Mouse (Mus musculus) fat pad, adult 2 months (tissue): Measurements from ENCODE around the gene Gpr35.

Source experiments
- DNase-seq: peaks from one replicate; pipeline ENCODE4 v3.0.0-alpha.2; 2011; ENCODE audit warnings: low read depth, low spot score; ENCODE audit errors: extremely low read depth

Gpr35 gene

DNA sequence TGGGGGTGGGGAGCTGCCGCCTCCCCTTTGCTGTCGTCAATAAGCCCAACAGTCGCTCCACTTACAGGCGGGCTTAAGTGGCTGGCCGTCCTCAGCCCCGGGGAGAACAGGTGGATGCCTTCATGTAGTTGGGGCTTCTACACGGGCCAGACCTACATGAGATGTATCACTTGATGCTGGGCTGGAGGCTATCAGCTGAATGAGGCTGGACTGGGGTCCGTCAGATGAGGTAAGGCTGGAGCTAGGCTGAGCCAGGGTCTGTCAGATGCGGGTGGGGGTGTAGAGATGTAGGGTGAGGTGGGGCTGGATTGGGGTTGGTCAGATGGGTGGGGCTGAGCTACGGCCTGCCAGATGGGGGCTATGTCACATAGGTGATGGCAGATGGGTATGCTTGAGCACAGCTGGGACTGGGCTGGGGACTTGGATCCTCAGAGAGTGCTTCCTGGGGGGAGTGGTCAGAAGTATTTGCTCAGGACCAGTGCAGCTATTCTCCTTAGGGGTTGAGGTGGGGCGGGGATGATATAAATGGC lies 28.5 kb downstream of the Gpr35 start:
- no peak for DNase-seq

DNA sequence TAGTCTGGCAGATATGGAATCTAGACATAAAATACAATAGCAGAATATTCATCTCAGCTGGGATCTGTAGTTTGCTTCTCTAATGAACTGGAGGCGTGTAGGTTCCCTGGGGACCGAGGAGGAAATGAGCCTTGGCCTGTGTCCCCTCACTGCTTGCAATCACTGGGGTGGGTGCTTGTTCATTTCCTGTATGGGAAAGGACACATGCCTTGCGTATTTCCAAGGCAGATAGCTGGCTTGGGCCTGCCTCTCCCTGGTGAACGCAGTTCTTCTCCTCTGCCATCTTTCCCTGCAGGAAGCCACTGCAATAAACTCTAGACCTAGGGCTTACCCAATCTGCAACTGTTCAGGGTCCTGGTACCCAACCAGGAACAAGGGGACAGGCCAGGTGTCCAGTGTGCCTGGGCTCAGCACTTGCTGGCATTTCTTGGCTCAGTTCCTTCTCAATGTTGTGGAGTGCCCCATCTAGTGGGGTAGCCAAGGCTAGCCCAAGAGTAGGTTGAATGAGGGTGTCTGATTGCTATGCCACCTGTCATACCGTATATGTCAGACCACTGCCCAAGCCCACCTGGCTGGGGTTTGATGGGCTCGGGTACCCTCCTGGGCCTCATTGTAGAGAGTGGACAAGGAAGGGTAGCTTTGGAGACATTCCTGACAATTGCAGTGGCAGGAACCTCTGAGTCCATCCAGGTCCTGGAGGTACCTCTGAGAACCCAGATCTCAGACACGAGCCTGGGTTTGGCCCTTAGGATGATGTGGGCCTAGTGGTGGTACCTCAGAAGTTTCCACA lies 30.6 kb downstream of the Gpr35 start:
- no peak for DNase-seq

DNA sequence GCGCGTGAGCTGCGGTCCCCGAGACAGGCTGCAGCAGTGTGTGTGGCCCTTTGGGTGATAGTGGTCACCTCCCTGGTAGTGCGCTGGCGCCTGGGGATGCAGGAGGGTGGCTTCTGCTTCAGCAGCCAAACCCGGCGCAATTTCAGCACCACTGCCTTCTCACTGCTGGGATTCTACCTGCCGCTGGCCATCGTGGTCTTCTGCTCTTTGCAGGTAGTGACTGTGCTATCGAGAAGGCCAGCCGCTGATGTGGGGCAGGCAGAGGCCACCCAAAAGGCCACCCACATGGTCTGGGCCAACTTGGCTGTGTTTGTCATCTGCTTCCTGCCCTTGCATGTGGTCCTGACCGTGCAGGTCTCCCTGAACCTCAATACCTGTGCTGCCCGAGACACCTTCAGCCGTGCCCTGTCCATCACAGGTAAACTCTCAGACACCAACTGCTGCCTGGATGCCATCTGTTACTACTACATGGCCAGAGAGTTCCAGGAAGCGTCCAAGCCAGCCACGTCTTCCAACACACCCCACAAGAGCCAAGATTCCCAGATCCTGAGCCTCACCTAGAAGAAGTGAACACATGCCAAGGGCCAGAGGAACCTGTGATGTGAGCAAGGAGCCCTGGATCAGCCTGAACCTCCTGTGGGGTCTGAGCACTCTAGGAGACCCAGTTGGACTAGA lies 32.4 kb downstream of the Gpr35 start:
- no peak for DNase-seq

DNA sequence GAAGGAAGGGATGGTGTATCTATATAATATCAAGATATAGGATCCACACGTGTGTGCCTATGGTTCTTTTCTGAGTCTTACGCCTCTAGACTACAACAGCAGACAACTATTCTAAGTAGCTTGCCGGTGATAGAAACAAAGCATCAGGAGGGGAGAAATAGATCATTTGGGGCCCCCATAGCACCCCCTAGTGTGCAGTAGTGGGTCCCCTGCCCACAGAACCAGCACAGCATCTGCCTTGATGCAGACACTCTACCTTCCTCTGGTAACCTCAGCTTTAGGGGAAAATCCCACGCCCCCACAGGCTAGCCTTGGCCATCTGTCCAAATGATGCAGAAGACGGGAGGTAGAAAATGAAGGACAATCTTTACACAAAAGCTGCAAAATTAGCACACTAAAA lies 34.3 kb downstream of the Gpr35 start:
- DNase-seq, result no peak

DNA sequence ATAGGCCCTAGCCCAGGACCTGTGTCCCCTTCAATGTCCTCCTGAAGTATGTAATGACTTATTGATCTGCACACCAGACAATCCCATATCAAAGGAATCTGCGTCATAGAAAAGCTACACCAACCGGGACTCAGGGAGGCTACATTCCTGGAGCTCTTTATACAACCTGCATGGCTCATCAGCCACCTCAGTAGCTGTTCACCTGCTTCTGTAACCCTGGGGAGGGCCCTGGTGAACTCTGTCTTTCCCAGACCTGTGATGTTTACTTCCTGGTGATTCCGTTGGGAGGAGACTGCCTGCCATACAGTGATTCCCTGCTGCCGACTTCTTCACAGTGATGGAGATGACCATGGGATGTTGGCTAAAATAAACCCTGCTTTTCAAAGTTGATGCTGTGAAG lies 38.2 kb downstream of the Gpr35 start:
- no peak for DNase-seq

DNA sequence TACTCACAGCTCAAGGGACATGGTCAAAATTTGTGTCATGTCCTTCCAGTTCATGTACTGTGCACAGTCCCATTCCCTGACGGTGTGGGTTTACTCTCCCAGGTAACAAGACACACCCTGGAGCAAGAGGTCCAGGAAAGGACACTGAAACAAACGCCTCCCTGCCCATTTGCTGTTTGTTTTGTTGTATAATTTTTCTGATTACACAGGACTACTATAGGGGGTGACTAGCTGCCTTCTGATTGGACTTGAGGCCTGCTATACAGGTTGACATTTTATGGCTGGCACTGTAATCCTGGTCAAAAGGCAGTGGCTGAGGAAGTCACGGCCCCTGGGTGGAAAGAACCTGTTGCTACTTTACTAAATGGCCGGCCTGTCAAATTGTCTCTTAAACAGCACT lies 39.2 kb downstream of the Gpr35 start:
- no peak for DNase-seq

DNA sequence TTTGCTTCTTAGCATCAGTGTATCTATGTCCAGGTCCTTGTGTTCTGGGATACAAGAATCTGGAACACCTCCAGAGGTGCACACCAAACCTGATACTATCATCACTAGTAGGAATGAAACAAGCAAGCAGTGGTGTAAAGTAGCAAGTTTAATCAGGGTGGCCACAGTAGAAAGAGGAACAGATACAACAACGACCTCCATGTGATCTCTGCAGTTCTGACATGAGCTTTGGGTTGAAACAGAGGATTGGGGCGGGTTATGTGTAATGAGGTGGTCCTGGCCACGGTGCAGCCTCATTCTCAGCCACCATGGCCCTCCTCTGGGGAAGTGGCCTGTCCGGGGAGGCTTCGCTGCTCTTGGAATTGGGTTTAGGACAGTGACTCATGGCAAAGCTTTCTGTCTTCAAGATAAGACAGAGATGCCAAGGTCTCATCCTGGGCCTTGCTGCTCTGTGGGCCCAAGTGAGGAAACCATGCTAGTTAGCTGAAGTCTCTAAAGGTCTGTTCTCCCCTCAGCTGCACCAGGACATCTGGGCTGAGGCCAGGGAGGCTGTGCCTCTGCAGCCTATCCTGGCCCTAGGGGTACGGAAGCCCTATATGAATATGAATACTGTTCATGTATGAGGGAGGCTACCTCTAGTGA lies 41.7 kb downstream of the Gpr35 start:
- DNase-seq, result no peak

DNA sequence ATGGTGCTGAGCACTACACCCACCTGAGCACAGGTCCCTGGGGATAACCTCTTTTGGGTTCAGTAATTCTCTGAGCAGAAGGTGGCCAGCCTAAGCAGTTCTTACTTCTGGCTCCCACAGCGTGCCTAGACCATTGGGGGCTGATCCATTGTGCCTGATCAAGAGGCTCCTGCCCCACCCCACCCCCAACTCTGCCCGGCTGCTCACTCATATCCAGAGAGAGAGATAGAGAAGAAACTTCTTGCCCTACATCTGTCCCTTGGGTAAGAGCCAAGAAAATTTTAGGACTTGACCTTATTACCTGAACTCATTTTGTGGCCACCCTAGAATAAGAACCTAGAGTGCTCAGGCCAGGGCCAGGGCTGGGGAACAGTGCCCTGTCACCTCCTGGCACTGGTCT lies 42.2 kb downstream of the Gpr35 start:
- no peak for DNase-seq

DNA sequence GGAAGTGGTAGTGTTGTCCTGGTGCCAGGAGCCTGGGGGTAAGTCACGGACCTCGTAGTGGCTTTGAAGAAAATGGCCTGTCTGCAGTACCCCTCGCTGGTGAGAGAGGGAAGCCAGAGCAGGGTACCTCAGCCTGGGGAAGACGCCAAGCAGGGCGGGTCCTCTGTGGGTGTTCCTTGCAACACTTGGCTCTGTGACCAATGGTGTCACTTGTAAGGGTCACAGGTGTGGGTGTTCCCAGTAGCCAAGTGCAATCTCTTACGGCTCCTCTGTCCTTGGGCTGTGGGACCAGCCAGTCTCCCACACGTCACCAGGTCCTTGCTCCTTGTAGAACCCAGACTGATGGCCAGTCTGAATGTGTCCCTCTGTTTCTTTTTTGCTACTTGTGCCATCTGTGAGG lies 55.4 kb downstream of the Gpr35 start, which contains the start of gene Aqp12:
Aqp12 (plus strand) TSS at position 274 of the 400 bp plus-strand sequence.
- DNase-seq, result no peak

DNA sequence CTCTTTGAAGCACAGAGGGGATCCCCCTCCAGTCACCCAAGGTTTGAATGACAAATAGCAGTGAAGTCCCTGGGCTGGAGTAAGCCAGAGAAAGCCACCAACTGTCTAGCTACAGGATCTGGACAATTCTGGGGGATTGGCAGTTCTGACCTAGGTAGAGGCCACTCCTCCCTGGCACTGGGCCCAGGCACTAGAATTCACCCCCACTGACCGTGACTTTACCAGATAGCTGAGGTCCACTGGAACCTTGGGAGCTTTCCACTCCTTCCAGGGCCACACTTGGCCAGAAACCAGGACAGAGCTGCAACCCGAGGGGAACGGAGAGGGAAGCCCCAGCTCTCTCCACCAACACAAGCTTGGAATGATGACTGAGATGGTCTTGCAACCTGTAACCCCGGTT lies 58.5 kb downstream of the Gpr35 start:
- no peak for DNase-seq

DNA sequence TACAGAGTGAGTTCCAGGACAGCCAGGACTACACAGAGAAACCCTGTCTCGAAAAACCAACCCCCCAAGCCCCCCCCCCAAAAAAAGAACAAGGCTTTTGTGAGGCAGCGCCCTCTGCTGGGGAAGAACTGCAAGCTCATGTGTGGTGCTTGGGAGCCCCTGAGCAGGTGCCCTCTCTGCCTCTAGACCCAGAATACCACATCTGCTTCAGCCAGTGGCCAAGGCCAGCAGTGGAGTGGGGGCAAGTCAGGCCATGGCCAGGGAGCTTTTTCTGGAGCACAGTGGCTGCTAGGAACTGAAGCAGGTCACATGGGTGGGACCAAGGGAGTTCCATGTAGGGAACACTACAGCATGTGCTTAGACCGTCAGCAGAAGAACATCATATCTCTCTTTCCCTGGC lies 60.1 kb downstream of the Gpr35 start:
- no peak for DNase-seq

DNA sequence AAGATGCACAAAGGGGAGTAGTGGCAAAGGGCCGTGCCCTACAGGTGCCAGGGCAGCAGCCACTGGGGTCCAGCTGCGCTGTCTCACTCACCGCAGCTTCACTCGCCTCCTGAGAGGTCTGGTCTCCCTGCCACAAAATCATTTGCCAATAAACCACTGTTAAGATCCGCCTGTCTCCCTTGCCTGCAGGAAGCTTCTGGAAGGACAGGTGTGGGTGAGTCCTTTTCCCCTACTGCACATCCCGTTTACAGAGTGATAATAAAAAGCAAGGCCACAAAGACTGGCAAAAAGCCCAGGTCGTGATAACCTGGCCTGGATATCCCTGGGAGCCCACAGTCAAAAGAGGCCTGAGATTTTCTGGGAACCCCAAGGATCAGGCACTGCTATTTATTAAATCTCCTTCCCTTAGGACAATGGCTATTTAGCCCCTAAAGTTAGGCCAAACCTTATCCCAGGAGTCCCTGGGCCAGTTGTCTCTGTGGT lies 61.5 kb downstream of the Gpr35 start:
- no peak for DNase-seq

DNA sequence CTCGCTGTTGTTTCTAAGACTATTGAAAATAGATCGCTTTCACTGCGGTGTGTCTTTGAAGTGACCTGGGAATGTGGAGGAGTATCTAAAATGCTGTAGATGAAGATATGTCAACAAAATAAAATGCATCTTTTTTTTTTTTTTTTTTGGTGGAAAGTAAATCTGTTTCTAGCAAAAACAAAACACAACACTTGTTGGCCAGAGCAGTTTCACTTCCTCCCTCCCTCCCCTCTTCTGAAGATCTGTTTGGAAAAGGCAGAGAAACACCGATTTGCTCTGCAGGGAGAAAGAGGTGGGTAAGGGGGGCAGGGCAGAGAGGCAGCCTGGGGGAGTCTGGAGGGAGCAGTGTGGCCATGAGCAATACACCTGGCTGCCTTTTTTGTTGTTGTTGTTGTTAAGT lies 62.7 kb downstream of the Gpr35 start:
- no peak for DNase-seq

DNA sequence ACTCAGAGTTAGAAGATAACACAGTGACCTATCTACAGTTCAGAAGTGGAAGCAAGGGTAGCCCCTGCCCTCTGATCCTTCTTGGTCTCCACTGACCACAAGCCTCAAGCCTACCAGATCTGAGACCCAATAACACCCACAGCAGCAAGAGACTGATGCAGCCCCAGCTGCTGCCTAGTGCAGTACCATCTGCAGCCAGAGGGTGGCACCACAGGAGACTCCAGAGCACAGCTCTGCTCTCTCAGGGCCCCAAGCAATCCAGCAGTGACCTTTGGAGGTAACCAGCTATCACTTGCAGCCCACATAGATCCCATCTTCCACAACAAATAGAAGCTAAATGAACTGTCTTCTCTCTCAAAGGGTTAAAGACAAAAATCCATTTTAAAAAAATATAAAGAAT lies 63.8 kb downstream of the Gpr35 start:
- DNase-seq, result no peak

DNA sequence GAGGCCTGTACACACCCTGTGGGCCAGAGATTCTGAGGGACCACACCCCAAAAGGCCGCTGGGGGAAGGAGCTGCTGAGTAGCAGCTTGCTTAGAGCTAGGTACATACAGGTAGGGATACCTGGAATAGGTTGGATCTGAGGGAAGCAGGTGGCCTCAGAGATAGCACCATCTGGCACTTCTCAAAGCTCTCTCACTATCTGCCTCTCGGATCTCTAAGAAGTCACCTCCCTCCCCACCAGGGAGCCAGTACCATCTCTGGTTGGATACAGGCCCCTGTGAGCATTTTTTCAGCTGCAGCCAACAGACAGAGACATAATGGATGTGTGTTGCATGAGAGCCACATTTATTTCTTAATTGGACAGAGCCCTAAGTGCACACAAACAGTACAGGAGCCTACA lies 64.5 kb downstream of the Gpr35 start:
- no peak for DNase-seq

DNA sequence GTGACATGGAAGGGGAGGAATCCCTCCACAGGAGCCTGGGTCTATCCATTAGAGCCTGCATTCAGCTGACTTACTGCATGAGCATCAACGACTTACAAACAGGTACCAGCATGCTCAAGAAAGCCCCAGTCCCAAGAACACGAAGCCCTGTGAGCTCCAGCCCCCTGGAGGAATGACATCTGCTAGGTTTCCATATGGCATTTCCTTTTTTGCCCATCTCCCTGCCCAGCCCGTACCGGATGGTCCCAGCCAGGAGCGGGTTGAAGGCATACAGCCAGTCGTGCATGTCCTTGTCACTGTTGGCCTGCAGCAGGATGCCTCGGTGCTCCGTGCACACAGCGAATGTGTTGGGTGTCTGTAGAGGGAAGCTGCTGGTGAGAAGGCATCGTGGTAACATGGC lies 68.1 kb downstream of the Gpr35 start:
- DNase-seq, result no peak

DNA sequence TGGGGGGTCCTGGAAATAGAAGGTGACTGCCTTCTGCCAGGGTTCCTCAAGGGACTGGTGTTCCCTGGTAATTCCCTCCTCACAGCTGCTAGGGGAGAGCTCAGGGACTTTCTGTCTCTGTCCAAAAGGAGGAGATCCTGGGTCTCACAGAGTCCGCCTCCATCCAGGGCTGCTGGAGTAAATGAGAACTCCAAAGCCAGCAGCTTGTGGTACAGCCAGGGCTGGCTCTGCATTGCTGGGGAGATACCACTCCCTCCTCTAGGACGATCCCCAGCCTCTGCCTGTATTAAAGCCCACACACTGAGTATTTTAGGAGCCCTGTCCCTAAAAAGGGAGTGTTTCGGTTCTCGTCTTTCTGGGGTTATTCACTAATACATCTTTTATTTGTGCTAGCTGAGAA lies 69.9 kb downstream of the Gpr35 start:
- DNase-seq, result no peak

DNA sequence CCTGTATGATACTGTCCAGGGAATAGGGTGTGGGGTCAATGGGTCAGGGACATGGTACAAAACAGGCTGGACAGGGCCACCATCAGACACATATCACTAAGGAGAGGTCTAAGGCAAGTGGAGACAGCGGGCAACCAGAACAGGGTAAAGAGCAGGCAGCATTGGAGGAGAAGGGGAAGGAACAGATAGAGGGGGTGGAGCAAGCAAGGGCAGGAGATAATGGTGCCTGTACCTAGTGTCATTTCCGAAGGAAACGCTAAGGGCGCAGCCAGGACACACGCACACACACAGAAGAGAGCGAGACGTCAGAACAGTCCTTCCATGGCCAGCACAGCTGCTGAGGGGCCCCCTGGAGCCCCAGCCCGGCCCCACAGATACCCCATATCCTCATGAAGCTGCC lies 75.9 kb downstream of the Gpr35 start:
- DNase-seq, result no peak

DNA sequence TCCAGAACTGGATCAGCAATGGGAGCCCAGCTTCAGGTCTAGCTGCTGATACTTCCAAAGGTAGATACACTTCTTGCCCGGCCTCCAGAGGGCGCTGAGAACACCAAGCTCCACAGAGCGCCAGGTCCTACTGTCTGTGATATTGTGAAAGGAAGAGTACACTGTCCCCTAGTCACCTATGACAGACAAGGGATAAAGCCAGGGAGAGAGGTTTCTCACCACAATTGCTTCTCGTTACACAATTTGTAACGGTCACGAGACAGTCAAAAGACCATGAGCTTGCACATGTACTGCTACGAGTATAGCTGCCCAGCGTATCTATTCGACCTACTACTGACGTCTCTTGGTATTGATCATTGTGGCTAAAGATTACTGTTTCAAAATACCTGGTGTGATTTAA lies 78.7 kb downstream of the Gpr35 start:
- no peak for DNase-seq

DNA sequence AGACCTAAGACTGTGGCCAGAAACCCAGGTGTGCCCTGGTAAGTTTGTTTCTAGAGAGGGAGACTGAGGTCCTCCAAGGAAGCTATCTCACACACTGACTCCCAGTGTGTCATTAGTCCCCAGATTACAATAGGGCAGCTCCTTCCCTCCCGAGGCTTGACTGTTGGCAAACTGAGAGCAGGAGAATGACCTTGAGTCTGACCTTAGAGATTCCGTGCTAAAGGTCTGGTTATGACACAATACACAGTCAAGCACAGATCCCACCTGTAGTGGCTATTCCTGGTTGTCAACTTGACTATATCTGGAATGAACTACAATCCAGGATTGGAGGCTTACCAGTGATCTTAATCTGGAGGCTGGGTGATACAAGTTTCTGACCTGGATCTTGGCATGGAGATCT lies 79.4 kb downstream of the Gpr35 start:
- DNase-seq, result no peak

DNA sequence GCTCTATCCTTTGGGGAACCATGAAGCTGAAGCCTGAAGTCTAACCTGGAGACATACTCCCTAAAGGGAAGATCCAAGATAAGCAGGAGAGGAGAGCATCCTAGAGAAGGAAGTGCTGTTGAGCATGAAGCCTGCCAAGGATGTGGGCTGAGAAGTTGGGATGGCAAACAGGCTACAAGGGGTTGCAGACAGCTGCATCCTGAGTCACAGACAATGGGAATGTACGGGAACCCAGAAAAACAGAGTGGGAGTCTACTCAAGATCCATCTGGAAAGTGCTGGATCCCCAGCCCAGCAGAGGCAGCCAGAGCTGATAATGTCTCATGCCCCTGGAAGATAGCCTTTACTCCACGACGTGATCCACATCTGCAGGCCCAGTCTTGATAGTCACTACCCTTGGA lies 80.5 kb downstream of the Gpr35 start:
- DNase-seq, result no peak

DNA sequence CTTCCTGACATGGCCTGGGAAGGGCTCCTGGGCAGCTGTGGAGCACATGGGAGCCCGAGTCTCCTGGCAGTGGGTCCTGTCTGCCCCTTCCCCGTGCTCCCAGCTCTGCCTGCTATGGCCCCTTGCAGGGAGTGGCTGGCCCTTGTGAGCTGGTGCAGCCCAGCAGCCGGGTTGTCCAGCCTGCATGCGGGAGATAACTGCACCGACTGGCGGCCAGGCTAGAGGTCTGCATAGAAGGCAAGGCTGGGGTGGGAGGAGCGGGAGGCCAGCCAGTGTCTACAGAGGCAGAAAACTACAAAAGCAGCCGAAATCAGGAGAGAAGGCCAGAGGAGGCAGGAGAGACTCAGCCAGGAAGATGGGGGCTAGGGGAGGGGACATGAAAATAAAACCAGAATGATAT lies 83.3 kb downstream of the Gpr35 start:
- no peak for DNase-seq
